Mouse (Mus musculus): ENCODE data around the gene Gtf2f2.

The Gtf2f2 gene

GRCm38 (mm10) chr14:75923314-75924052 lies 87.2 kb downstream of the Gtf2f2 start:
- no peak for DNase-seq (ENCODE audit: extremely low read depth, low read depth, low spot score)

GRCm38 (mm10) chr14:75912665-75913064 lies 98.0 kb downstream of the Gtf2f2 start:
- DNase-seq (ENCODE audit: extremely low read depth, low read depth, low spot score): no peak

GRCm38 (mm10) chr14:75911968-75912367 lies 98.7 kb downstream of the Gtf2f2 start:
- DNase-seq (ENCODE audit: extremely low read depth, low read depth, low spot score): no peak

- DNase-seq (ENCODE audit: extremely low read depth, low read depth, low spot score): peak; percentile 95
These were observed 103.7 kb downstream of the Gtf2f2 start for GRCm38 (mm10) chr14:75906931-75907330.

GRCm38 (mm10) chr14:75904972-75905371 lies 105.7 kb downstream of the Gtf2f2 start:
- DNase-seq (ENCODE audit: extremely low read depth, low read depth, low spot score): no peak

- no peak for DNase-seq (ENCODE audit: extremely low read depth, low read depth, low spot score)
These were observed 107.5 kb downstream of the Gtf2f2 start for GRCm38 (mm10) chr14:75903131-75903530.

GRCm38 (mm10) chr14:75902013-75902412 lies 108.7 kb downstream of the Gtf2f2 start:
- no peak for DNase-seq (ENCODE audit: extremely low read depth, low read depth, low spot score)

GRCm38 (mm10) chr14:75900793-75901499 lies 109.7 kb downstream of the Gtf2f2 start:
- no peak for DNase-seq (ENCODE audit: extremely low read depth, low read depth, low spot score)

- no peak for DNase-seq (ENCODE audit: extremely low read depth, low read depth, low spot score)
These were observed 111.1 kb downstream of the Gtf2f2 start for GRCm38 (mm10) chr14:75899566-75899965.

- peak; percentile 75 for DNase-seq (ENCODE audit: extremely low read depth, low read depth, low spot score)
These were observed 118.5 kb downstream of the Gtf2f2 start for GRCm38 (mm10) chr14:75892118-75892517.

GRCm38 (mm10) chr14:75883873-75884272 lies 126.8 kb downstream of the Gtf2f2 start:
- DNase-seq (ENCODE audit: extremely low read depth, low read depth, low spot score): no peak

- no peak for DNase-seq (ENCODE audit: extremely low read depth, low read depth, low spot score)
These were observed 127.3 kb downstream of the Gtf2f2 start for GRCm38 (mm10) chr14:75883330-75883729.

- DNase-seq (ENCODE audit: extremely low read depth, low read depth, low spot score): no peak
These were observed 128.8 kb downstream of the Gtf2f2 start for GRCm38 (mm10) chr14:75881856-75882255.

- DNase-seq (ENCODE audit: extremely low read depth, low read depth, low spot score): no peak
These were observed 131.7 kb downstream of the Gtf2f2 start for GRCm38 (mm10) chr14:75878980-75879379.

- no peak for DNase-seq (ENCODE audit: extremely low read depth, low read depth, low spot score)
These were observed 133.4 kb downstream of the Gtf2f2 start for GRCm38 (mm10) chr14:75877297-75877696.

GRCm38 (mm10) chr14:75876320-75877043 lies 134.2 kb downstream of the Gtf2f2 start:
- no peak for DNase-seq (ENCODE audit: extremely low read depth, low read depth, low spot score)

GRCm38 (mm10) chr14:75873612-75874011 lies 137.1 kb downstream of the Gtf2f2 start:
- peak; percentile 46 for DNase-seq (ENCODE audit: extremely low read depth, low read depth, low spot score)

GRCm38 (mm10) chr14:75871750-75872149 lies 138.9 kb downstream of the Gtf2f2 start:
- no peak for DNase-seq (ENCODE audit: extremely low read depth, low read depth, low spot score)

- no peak for DNase-seq (ENCODE audit: extremely low read depth, low read depth, low spot score)
These were observed 139.6 kb downstream of the Gtf2f2 start for GRCm38 (mm10) chr14:75871111-75871510.

- no peak for DNase-seq (ENCODE audit: extremely low read depth, low read depth, low spot score)
These were observed 140.0 kb downstream of the Gtf2f2 start for GRCm38 (mm10) chr14:75870631-75871030.

- DNase-seq (ENCODE audit: extremely low read depth, low read depth, low spot score): no peak
These were observed 140.8 kb downstream of the Gtf2f2 start for GRCm38 (mm10) chr14:75869769-75870363.

Measured in fat pad, adult 2 months (tissue).